Mouse (Mus musculus): ENCODE measurements around the gene Sirpa.

DNA sequence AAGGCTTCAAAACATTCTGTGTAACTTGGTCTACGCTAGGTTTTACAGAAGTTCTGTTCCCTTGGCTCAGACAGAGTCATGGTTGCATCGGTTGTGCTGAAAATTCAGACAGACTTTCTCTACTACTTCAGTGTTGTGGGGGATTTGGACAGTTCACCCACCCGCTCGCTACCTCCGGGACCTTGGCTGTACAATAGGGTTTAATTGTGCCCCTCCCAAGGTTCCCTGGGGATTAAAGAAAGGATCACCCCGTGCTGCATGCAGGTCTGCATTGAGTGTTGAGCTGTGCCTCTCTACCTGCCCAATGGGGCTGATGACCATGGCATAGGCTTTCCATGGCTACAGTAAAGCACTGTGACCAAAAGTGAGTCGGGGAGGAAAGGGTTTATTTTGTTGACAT, 39.7 kb downstream of the Sirpa start:
- TF ChIP-seq POLR2A (IDR thresholded peaks at IDR 0.05; ENCODE audit: control insufficient read depth, low read depth, low read length) (no peak), CTCF (IDR thresholded peaks at IDR 0.05; ENCODE audit: control insufficient read depth, insufficient read depth, insufficient replicate concordance, low read depth, low read length) (no peak)
